Mouse (Mus musculus): ENCODE measurements around the gene Dnaaf3. TPM values are rescaled to one million over a fixed set of nuclear protein-coding genes. Genes with fewer than 3 reads are reported as not detected.

The Dnaaf3 gene
- polyA plus RNA-seq, 1 experiment from 2014 or later = 0.85 TPM

DNA sequence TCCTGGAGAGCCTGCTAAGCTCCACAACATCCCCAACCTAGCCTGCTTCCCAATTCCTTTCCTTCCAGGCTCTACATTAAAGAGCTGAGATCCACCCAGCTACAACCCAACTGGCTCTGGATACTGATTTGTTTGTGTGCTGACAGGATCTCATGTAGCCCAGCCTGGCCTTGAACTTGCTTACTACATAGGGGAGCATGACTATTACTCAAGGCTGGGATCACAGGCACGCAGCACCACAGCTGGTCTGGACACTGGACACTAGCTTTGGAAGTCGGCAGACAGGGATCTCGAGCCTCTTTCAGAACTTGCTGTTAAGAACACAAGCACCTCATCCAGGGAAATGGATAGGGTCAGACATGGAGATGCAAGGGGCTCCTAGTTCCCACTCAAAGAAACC is 35.8 kb downstream of the Dnaaf3 start:
- peaks cover 6% of the 10 kb centered on the region for H3K36me3 ChIP-seq (ENCODE audit: control insufficient read depth, insufficient read depth, low read length)
- no peak overlapping the region for H3K4me2 ChIP-seq
- WGBS = 94% methylated on average over 3 of the region's 3 CpGs

DNA sequence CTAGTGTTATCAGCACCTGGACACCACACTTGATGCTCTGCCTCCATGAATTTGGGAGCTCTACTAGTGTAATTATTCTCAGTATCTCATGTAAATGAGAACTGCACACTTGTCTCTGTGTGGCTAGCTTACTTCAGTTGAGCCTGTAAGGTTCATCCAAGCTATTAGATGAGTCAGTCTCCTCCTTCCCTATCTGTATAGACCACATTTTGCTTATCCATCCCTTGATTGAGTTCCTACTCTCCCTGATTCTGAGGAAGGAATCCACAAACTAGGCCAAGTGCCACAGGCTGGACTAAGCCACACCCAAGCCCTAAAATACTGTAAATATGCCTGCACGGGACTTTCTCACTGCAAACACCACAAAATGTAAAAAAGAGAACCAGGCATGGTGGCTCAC is 38.3 kb downstream of the Dnaaf3 start:
- Histone ChIP-seq H3K27me3 (ENCODE audit: control insufficient read depth, insufficient read depth, low read length) (no peaks in the 10 kb centered on the region), H3K4me3 (ENCODE audit: low read depth, low read length) (no peak overlapping the region), H3K9ac (ENCODE audit: low read length) (no peak overlapping the region), H3K4me2 (no peak overlapping the region), H3K36me3 (ENCODE audit: control insufficient read depth, insufficient read depth, low read length) (peaks cover 4% of the 10 kb centered on the region), H3K4me1 (ENCODE audit: control insufficient read depth, insufficient read depth, low read length) (peaks cover 14% of the 10 kb centered on the region), H3K27ac (ENCODE audit: low read depth, low read length) (no peak overlapping the region), H3K9me3 (ENCODE audit: control insufficient read depth, low read length) (no peaks in the 10 kb centered on the region)
- no peak for ATAC-seq (ENCODE audit: low FRiP score)
- 92% methylated on average over 1 of the region's 1 CpGs for WGBS
- DNase-seq (ENCODE audit: low spot score, missing footprints) = no peak

More for the DNA sequence above, 35.8 kb downstream of the Dnaaf3 start:
- no peak for DNase-seq (ENCODE audit: low spot score, missing footprints)
- Histone ChIP-seq H3K9me3 (ENCODE audit: control insufficient read depth, low read length) (no peaks in the 10 kb centered on the region), H3K4me1 (ENCODE audit: control insufficient read depth, insufficient read depth, low read length) (peaks cover 32% of the 10 kb centered on the region), H3K9ac (ENCODE audit: low read length) (no peak overlapping the region), H3K27ac (ENCODE audit: low read depth, low read length) (no peak overlapping the region), H3K4me3 (ENCODE audit: low read depth, low read length) (no peak overlapping the region), H3K27me3 (ENCODE audit: control insufficient read depth, insufficient read depth, low read length) (no peaks in the 10 kb centered on the region)
- ATAC-seq (ENCODE audit: low FRiP score) = no peak

DNA sequence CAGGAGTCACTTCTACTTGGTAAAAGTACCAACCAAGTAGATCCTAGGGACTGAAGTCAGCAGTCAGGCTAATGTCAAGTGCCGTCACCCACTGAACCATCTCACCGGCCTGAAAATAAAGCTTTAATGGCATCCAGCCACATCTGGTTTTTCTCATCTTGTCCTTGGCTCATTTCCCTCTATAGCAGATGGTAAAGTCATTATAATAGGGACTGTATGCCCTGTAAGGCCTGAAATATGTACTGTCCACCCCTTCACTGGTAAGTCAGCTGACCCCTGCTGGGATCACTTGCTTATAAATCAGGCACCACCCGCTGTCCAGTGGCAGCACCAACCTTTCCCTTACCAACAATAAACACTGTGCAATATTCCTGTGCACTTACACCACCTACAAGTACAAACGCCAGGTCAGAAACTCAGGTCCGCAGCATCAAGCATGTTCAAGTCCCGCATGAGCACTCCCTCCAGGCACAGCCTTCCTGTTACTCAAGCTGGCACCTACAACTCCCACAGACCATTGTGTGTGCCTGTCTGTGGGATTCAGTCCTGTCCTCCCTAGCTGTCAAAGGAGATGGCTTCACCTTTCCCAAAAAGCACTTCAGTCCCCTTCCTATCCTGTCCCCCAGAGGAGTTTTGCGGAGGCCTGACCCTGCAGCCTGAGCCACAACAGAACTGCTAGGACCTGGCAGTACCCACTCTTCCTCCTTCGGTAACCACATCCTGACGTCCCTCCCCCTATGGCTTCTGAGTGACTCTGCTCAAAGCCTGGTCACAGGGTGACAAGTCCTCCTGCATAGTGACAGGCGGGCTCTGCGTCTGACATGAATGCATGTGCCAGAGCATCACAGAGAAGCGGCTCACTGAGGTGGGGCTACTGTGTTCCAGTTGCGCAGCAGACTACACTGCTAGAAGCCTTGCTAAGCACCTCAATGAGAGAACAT is 39.7 kb downstream of the Dnaaf3 start:
- ATAC-seq (ENCODE audit: low FRiP score) = no peak
- peaks cover 8% of the 10 kb centered on the region for H3K36me3 ChIP-seq (ENCODE audit: control insufficient read depth, insufficient read depth, low read length)
- H3K27ac ChIP-seq (ENCODE audit: low read depth, low read length) = no peak overlapping the region
- H3K4me3 ChIP-seq (ENCODE audit: low read depth, low read length) = no peak overlapping the region
- no peak overlapping the region for H3K4me2 ChIP-seq
- H3K4me1 ChIP-seq (ENCODE audit: control insufficient read depth, insufficient read depth, low read length) = no peaks in the 10 kb centered on the region; the same call in 1 of the 2 replicates
- WGBS = 92% methylated on average over 13 of the region's 13 CpGs
- H3K27me3 ChIP-seq (ENCODE audit: control insufficient read depth, insufficient read depth, low read length) = no peaks in the 10 kb centered on the region
- H3K9ac ChIP-seq (ENCODE audit: low read length) = no peak overlapping the region
- H3K9me3 ChIP-seq (ENCODE audit: control insufficient read depth, low read length) = no peaks in the 10 kb centered on the region
- no peak for DNase-seq (ENCODE audit: low spot score, missing footprints)

DNA sequence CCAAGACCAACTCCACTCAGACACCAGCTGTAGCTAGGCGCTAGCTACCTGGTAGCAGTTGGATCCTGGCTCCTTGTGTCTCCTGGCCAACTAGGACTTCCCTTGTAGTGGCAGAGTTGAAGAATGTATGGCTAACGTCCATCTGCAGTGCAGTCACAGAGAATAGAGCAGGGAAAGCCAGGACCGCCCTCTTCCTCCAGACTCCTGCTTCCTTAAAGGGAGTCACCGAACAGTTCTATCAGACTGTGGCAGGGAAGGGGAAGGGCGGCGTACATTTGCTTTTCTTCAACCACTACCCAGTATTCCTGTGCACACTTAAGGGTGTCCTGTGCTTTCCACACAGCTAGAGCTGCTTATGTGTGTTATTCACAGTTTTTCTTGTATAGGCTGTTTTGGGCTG is 40.9 kb downstream of the Dnaaf3 start:
- no peaks in the 10 kb centered on the region for H3K4me1 ChIP-seq (ENCODE audit: control insufficient read depth, insufficient read depth, low read length)
- WGBS = 92% methylated on average over 6 of the region's 6 CpGs

DNA sequence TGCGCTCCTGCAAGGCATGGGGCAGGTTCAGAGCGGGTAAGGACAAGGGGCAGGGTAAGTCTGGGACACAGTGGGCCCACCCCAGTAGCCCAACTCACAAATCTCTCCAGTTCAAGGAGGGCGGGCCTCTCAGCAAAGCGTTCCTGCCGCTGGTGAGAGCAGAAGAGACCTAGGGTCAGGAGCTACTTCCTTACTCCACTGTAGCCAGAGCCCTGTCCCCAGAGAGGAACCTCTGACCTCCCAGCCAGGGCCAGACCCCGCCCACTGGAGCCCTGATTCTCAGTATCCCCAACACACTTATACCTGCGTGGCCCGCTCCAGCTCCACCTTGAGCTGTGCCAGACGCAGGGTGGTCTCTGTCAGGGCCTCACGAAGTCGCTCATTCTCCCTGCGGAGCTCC is 50.0 kb downstream of the Dnaaf3 start:
- Histone ChIP-seq H3K4me2 (no peak overlapping the region), H3K4me3 (ENCODE audit: low read depth, low read length) (no peak overlapping the region), H3K4me1 (ENCODE audit: control insufficient read depth, insufficient read depth, low read length) (peaks cover 12% of the 10 kb centered on the region), H3K36me3 (ENCODE audit: control insufficient read depth, insufficient read depth, low read length) (peaks cover 26% of the 10 kb centered on the region), H3K9me3 (ENCODE audit: control insufficient read depth, low read length) (no peaks in the 10 kb centered on the region), H3K27ac (ENCODE audit: low read depth, low read length) (no peak overlapping the region), H3K27me3 (ENCODE audit: control insufficient read depth, insufficient read depth, low read length) (no peaks in the 10 kb centered on the region), H3K9ac (ENCODE audit: low read length) (no peak overlapping the region)
- DNase-seq (ENCODE audit: low spot score, missing footprints) = no peak
- no peak for ATAC-seq (ENCODE audit: low FRiP score)
- 86% methylated on average over 12 of the region's 12 CpGs for WGBS

More for the DNA sequence above, 40.9 kb downstream of the Dnaaf3 start:
- no peak overlapping the region for H3K4me2 ChIP-seq
- no peaks in the 10 kb centered on the region for H3K9me3 ChIP-seq (ENCODE audit: control insufficient read depth, low read length)
- peaks cover 8% of the 10 kb centered on the region for H3K36me3 ChIP-seq (ENCODE audit: control insufficient read depth, insufficient read depth, low read length)
- H3K27me3 ChIP-seq (ENCODE audit: control insufficient read depth, insufficient read depth, low read length) = no peaks in the 10 kb centered on the region
- H3K9ac ChIP-seq (ENCODE audit: low read length) = no peak overlapping the region
- H3K27ac ChIP-seq (ENCODE audit: low read depth, low read length) = no peak overlapping the region
- no peak overlapping the region for H3K4me3 ChIP-seq (ENCODE audit: low read depth, low read length)
- no peak for DNase-seq (ENCODE audit: low spot score, missing footprints)
- ATAC-seq (ENCODE audit: low FRiP score) = no peak

DNA sequence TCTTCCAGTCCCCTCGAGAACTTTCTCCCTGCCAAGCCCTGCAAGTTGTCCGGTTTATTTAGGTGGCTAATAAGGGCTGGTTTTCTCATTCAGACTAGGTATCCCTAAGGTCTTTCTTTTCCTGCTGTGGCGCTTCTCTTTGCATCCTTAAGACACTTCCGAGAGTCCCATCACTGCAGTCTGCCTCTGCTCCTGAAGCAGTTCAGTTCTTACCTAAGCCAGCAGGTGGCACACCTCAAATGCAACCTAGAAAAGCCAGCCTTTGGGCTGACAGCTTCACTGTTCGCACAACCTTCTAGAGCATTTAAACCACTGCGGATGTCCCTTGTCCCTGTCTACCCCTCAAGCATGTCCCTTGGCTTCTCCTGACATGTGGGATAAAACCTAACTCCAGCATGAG is 52.6 kb downstream of the Dnaaf3 start:
- no peak for ATAC-seq (ENCODE audit: low FRiP score)
- Histone ChIP-seq H3K9ac (ENCODE audit: low read length) (no peak overlapping the region), H3K27ac (ENCODE audit: low read depth, low read length) (no peak overlapping the region), H3K4me1 (ENCODE audit: control insufficient read depth, insufficient read depth, low read length) (peaks cover 12% of the 10 kb centered on the region), H3K27me3 (ENCODE audit: control insufficient read depth, insufficient read depth, low read length) (no peaks in the 10 kb centered on the region), H3K4me3 (ENCODE audit: low read depth, low read length) (no peak overlapping the region), H3K4me2 (no peak overlapping the region; the same call in 1 of the 2 replicates), H3K9me3 (ENCODE audit: control insufficient read depth, low read length) (no peaks in the 10 kb centered on the region), H3K36me3 (ENCODE audit: control insufficient read depth, insufficient read depth, low read length) (peaks cover 23% of the 10 kb centered on the region)
- 28% methylated on average over 6 of the region's 6 CpGs for WGBS
- DNase-seq (ENCODE audit: low spot score, missing footprints) = peak; percentile 91

DNA sequence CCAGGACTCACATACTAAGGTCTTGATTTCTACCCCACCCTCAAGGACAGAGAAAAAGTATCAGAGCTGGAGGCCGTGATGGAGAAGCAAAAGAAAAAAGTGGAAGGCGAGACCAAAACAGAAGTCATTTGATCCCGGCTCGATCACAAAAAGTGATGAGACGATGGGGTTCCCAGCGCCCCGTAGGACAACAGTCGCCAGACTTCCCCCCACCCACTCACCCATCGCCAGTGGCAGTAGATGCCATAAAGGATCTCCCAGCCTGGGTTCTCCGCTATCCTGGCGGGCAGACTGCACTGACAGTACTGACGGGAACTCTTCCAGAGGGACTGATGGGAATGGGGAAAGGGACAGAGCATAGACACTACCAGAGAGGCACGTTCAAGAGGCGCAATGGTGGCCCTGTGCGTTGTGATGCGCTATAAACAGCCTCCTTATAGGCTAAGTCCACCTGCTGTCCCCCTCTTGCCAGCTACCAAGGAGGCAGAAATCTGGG is 53.4 kb downstream of the Dnaaf3 start:
- ATAC-seq (ENCODE audit: low FRiP score) (peak; percentile 30), DNase-seq (ENCODE audit: low spot score, missing footprints) (peak; percentile 94)
- Histone ChIP-seq H3K4me3 (ENCODE audit: low read depth, low read length) (peak overlapping the region; percentile 48), H3K27me3 (ENCODE audit: control insufficient read depth, insufficient read depth, low read length) (peaks cover 5% of the 10 kb centered on the region; the same call in 1 of the 2 replicates), H3K9me3 (ENCODE audit: control insufficient read depth, low read length) (no peaks in the 10 kb centered on the region), H3K9ac (ENCODE audit: low read length) (peak overlapping the region; percentile 65), H3K27ac (ENCODE audit: low read depth, low read length) (peak overlapping the region; percentile 77), H3K4me1 (ENCODE audit: control insufficient read depth, insufficient read depth, low read length) (peaks cover 12% of the 10 kb centered on the region), H3K4me2 (peak overlapping the region; percentile 86), H3K36me3 (ENCODE audit: control insufficient read depth, insufficient read depth, low read length) (peaks cover 18% of the 10 kb centered on the region)
- under 1% methylated on average over 16 of the region's 16 CpGs for WGBS

DNA sequence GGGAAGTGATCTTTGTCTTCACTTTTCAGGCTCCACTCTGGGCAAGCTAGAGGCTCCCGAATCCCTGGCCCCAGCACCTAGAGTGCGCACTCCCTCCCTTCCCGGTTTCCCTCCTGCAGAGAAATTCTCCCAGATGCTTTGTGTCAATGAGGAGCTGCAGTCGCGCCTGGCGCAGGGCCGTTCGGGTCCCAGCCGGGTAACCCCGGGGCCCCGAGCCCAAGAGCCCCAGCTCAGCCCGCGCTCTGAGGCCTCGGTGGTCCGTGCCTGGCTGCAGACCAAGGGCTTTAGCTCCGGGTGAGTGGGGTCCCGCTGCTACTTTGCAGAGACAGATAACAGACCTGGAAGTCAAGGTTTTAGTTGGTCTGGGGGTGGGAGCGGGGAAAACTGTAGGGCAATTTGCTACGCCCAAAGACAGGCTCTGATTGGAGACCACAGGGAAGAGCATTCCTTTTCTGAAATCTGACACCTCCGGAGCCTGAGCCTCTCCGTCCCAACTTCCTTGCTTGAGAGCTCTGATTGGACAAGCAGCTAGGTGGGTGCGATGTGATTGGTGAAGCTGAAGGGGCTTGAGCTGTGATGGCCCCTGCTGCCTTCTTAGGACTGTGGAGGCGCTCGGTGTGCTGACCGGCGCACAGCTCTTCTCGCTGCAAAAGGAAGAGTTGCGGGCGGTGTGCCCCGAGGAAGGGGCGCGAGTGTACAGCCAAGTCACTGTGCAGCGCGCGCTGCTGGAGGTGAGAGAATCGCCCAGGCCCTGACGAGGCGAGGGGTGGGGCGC is 54.0 kb downstream of the Dnaaf3 start:
- Histone ChIP-seq H3K9ac (ENCODE audit: low read length) (peak overlapping the region; percentile 65), H3K36me3 (ENCODE audit: control insufficient read depth, insufficient read depth, low read length) (peaks cover 12% of the 10 kb centered on the region), H3K4me3 (ENCODE audit: low read depth, low read length) (peak overlapping the region; percentile 48), H3K27ac (ENCODE audit: low read depth, low read length) (peak overlapping the region; percentile 80), H3K4me2 (peak overlapping the region; percentile 86), H3K9me3 (ENCODE audit: control insufficient read depth, low read length) (no peaks in the 10 kb centered on the region), H3K4me1 (ENCODE audit: control insufficient read depth, insufficient read depth, low read length) (peaks cover 12% of the 10 kb centered on the region), H3K27me3 (ENCODE audit: control insufficient read depth, insufficient read depth, low read length) (peaks cover 10% of the 10 kb centered on the region)
- under 1% methylated on average over 39 of the region's 39 CpGs for WGBS
- DNase-seq (ENCODE audit: low spot score, missing footprints) (peak; percentile 97), ATAC-seq (ENCODE audit: low FRiP score) (peak; percentile 99)
